Mouse (Mus musculus) right cerebral cortex, postnatal 4 days (tissue): ENCODE data around the gene Ndufs7.

Experiments
- DNase-seq: peaks from one replicate; pipeline ENCODE4 v3.0.0-alpha.2; 2022

Ndufs7 gene

GRCm38 (mm10) chr10:80295618-80296425, 46.9 kb downstream of the Ndufs7 start, which contains the start of gene Apc2:
TSS of gene Apc2 (plus strand) at chr10:80295977.
- DNase-seq = peak; percentile 87

GRCm38 (mm10) chr10:80296824-80297223, 47.9 kb downstream of the Ndufs7 start:
- peak; percentile 30 for DNase-seq

GRCm38 (mm10) chr10:80297526-80298133, 48.7 kb downstream of the Ndufs7 start:
- no peak for DNase-seq

- DNase-seq = peak; percentile 95
These were observed 49.8 kb downstream of the Ndufs7 start for GRCm38 (mm10) chr10:80298571-80299281.

GRCm38 (mm10) chr10:80299301-80299700, 50.4 kb downstream of the Ndufs7 start:
- no peak for DNase-seq

- no peak for DNase-seq
These were observed 50.9 kb downstream of the Ndufs7 start for GRCm38 (mm10) chr10:80299824-80300223.

GRCm38 (mm10) chr10:80300672-80301181, 51.8 kb downstream of the Ndufs7 start:
- DNase-seq = peak; percentile 71

- no peak for DNase-seq
These were observed 52.5 kb downstream of the Ndufs7 start for GRCm38 (mm10) chr10:80301256-80302081.

GRCm38 (mm10) chr10:80302082-80302355, 53.1 kb downstream of the Ndufs7 start:
- DNase-seq = no peak

- peak; percentile 75 for DNase-seq
These were observed 53.6 kb downstream of the Ndufs7 start for GRCm38 (mm10) chr10:80302471-80302881.

- DNase-seq = no peak
These were observed 55.5 kb downstream of the Ndufs7 start for GRCm38 (mm10) chr10:80304458-80304857.

- DNase-seq = no peak
These were observed 55.9 kb downstream of the Ndufs7 start for GRCm38 (mm10) chr10:80304862-80305261.
